Mouse (Mus musculus) megakaryocyte-erythroid progenitor cell, adult 5-6 weeks (primary cell): ENCODE measurements at regions not wholly inside any gene's neighbourhood (a gene's known extent, or its start where the extent isn't known, plus 50 kb on each side); places are given as distances from the start of the nearest gene placed in this dataset.

Source experiments
- ATAC-seq: replicated peaks from 2 replicates; pipeline ENCODE4 v1.8.0; 2016; ENCODE audit warnings: mild to moderate bottlenecking, inconsistent platforms; ENCODE audit not compliant: severe bottlenecking, poor library complexity, low FRiP score, low TSS enrichment

DNA sequence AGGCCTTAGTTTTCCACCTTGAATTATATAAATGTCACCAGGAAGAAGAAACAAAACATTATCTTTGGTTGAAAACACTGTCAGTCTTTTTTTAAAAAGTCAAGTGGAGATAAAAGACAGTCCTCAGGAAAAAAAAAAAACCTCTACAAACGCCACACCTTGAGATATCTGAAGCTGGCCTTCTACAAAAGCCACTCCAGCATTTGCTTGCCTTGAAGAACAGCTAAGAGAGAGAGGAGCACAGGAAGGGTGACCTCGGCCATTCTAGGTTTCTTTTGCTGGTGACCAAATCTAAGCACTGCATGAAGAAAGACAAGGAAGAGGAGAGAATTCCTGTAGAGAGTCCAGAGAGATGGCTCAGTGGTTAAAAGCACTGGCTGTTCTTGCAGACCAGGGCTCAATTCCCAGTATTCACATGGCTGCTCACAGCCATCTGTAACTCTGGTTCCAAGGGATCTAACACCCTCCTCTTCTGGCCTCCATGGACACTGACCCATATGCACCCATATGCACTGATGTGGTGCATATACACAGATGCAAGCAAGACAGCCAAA lies 90.5 kb downstream of the Tomm20 start:
- no peak for ATAC-seq

DNA sequence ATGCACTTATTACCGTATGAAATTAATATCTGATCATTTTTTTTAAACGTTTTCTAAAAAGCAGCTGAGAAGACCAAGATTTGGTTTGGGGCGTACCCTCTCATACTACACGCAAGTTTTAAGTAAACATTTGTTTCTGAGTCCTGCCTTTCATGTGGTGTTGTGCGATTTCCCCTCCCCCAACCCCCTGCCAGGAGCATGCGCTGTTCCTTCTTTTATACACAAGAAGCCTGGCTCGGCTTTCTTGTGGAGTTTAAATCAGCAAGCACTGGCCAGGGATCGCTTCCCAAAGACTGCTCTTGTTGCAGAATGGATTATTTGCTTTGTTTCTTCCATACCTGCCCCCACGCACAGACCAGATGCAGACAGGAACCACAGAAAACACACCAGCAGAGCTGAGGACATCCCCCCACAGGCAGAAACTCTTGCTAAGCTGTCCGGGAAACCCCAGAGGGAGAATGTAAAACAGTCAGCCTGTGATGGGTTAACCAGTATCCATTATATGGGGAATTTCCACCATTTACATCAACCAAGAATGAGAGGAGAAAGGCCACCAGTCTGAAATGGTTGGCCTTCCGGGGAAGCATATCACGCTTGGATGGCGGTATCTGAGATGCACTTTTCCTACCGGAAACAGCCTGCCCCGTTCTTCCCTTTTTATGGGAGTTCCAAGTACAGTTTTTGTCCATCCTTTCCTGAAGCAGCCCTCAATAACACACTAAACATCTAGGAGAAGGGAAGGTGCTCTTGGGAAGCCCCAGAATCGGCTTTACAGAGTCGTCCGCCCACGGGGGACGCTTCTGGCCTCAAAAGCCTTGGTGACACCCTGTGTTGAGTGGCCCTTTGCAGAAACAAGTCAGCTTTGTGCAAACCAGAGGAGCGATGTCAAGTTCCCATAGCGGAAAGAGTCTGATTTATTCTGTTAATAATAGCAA lies 91.3 kb downstream of the Tomm20 start:
- ATAC-seq: no peak

DNA sequence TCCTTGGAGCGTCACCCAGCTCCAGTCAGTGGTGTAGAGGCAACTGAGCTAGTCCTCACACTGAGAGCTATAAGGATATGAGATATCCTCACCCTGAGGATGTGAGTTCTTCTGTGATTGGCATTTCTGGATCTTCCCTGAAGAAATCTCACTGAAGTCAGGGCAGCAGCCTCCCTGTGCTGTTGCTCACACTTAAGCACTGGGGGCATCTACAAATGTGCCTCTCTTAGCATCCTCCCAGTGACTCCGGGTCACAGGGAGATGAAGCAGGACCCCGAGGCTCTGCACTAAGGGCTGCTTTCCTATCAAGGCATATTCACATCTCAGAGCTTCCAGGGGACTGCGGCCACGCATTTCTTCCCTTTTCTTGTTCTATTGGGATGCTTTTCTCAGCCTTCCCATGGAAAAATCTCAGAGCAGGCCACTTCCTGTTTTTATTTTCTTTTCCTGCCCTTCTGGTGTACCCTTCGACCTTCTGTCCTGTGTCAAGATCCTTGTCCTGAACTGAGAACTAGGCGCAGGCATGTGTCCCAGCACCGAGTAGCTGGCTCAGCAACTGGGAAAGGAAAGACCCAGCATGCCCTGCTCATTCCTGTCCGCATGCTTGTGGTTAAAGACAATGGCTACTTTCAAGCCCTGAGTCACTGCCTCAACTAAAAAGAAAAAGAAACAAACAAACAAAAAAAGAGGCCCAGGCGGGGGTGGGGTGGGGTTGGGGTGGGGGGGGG lies 92.8 kb downstream of the Tomm20 start:
- ATAC-seq: no peak

DNA sequence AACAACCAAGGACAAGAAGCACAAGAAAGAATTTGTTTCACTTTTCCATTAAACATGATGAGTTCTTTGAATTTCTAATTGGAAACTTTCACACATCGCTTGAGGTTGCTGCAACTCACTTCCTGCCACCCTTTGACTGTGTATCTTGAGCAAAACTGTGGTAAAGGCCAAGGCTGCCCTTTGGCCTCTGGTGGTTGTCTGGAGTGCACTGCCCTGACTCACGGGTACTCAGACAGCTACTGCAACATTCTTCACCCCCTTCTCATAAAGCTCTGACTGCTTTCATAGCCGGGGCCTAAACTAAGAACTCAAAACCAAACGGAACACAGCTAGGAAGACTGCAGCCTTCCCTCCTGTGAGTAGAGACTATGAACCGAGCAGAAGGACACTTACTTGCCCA lies 93.5 kb downstream of the Tomm20 start:
- no peak for ATAC-seq

DNA sequence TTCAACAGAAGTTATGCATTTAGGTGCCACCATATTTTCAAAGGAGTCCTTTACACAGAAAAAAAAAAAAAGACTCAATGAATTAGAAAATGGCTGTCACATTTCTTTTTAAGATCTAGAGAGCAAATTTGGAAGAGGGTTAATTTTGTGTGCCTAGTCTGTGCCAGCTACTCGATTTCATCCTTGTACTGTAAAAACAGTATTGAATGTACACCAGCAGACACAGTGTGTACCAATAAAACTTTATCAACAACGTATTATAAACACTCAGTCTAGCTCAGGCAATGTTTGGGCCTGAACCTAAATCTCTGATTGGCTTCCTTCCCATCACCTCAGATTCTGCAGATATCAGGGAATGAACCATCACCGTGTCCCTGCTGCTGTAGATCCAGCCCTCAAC lies 93.9 kb downstream of the Tomm20 start:
- no peak for ATAC-seq

DNA sequence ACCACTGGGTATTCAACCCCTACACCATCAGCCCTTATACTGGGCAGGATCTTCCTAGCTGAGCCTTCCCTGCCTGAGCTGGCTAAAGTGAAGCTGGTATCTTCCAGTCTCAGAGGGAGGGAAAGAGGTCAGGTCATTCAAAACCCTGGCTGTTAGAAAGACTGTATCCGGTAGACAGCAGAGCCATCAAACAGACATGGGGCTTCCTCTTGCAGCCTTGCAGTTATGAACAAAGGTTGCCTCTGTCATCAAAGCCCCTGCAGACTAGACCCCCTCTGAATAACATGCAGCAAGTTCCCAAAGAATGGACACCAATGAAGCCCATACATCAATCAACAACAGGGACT lies 95.5 kb downstream of the Tomm20 start:
- ATAC-seq: no peak

DNA sequence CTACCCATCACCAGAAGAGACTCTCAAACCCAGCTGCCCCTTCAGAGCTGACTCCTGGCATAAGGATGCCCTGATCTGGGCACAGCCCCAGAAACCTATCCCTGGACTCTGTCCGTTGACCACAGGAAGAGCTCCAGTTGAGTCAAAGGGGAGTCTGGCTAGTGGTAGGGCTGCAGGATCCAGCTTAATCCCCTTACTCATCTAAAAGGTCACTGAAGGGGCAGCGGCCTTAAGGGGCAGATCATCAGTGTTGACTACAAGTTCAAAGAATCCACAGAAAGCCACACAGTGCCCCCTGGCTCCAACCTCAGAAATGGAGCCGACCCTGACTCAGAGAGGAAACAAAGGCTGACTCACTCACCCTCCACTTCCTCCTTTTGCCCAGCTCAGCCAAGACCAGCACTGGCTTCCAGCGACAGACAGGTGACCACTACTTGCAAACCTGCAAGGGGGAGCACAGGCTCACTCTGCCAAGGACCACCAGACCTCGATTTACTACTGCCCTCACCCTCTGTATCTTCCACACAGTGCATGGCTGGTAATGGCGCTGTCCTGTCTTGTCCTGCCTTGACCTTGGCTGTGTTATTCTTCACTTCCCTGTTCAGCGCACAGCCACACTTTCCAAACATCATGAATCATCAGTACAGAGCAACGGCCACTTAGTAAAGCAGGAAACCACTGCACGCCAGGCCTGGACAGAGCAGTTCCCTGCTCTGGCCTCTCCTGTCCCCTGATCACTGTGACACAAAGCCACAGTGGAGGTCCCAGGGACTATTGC lies 96.0 kb downstream of the Tomm20 start:
- no peak for ATAC-seq

DNA sequence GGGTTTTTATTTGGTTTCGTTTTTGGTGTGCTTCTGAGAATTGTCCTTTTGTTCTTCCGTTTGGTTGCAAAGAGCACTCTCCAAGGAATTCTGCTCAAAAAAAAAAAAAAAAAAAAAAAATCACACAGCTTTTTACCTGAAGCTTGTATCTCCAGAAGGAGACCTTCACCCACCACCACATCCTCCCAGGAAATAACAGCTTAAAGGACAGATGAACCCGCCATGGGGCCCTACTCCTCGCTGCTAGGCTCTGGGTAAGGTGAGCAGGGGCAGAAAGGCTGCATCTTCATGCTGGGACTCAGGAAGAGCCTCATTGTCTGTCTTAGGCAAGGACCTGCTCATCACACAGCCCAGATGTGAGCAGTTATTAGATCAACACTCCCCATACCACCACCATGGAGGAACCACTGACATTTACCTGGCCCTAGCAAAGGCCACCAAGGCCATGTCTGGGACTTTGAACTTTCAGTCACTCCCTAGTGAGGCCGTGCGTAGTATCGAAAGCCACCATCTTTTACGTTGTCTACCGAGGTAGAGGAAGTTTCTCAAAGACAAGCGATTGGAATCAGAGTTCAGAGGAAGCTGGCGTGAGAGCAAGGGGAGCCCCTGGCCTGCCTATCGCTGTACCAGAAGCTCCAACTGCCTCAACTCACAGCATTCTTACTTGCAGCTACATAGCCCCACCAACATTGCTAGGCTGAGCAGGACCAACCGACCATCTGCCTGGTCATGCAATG lies 97.1 kb downstream of the Tomm20 start:
- ATAC-seq: peak; percentile 33; the same call in 1 of the 2 replicates

DNA sequence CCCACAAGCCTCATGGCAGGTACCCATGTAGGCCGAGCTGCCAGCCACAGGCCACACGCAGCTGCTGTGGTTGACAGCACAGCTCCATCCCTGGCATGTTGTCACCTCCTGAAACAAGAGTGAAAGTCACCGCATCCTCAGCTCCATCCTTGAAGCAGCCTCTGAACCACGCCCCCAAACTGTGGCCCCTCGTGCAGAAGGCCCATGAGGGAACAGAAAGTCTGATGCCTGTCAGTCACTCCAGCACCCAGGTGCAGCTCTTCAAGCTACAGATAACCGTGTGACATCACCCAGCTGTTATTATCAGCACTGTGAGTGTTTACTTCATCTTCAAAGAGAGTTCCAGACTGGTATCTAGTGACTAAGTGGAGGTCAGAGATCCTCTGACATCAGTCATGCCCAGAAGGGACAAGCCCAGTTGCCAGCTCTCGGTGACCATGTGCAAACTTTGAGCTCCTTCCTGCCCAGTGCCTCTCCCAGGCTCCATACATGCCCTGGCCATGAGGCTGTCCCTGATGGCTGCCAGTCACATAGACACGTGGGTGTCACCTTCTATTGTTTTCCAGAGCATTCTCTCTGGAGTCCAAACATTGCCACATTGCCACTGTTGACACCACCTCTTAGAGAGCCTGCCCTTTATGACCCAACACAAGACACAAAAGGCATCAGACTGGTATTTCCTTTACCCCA lies 97.8 kb downstream of the Tomm20 start:
- ATAC-seq: peak; percentile 88

DNA sequence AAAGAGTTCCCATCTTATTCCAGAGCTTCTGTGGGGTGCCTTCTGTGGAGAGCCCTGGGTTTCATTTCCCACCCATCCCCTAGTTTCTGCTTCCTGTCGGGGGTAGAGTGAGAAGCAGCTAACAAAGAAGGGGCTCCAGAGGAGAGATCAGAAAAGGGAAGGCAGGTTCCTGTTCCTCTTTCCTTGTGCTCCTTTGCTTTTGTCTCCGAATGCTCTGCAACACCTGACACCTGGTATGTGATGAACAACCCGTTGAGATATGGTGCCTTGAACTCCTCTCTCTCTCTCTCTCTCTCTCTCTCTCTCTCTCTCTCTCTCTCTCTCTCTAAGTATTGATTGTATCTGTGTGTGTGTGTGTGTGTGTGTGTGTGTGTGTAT lies 99.5 kb downstream of the Tomm20 start:
- ATAC-seq: no peak

DNA sequence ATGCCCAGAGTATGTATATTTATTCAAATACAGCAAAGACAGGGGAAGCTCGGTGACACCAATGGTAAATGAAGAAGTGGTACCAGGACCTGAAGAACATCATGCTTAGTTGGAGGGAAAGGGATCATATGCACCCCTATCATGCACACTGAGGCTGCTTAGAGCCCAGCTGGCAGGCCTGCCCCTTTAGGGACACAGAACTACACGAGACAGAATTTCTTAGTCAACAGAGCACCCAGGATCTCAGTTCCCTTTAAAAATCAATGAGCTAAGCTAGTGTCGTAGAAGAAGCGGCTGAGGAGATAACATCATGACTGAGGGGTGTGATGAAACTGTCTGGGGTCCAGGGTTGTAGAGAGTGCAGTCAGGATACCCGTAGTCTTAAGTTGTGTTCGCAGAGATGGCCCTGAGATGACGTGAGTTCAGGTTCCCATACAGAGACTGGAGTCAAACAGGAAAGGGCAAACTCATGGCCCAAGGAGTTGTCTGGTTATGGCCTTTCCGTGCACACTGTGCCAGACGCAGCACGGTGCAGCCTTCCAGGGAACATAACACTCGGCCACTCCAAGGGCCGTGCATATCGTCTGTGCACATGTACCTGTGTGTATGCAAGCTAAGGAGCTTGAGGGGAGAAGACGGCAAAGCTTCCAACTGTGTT lies 100.0 kb downstream of the Tomm20 start:
- ATAC-seq: no peak

DNA sequence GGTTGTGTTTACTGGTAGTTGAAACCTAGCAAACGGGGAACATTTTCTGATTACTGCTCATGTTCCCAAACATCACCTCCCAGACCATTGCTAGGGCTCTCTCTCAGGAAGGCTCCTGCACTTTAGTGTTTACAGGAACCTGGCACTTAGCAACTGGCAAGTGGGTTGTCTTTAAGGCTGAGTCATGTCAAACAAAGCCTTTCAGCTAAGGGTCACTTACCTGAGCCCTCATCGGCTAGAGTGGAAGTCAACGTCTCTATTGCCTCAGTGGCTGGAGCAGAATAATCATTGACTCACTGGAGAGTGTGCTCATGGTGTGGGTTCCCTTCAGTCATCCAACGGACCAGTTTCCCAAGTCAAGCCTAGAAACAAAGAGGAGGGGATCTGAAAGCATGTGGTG lies 101.0 kb downstream of the Tomm20 start:
- ATAC-seq: no peak

DNA sequence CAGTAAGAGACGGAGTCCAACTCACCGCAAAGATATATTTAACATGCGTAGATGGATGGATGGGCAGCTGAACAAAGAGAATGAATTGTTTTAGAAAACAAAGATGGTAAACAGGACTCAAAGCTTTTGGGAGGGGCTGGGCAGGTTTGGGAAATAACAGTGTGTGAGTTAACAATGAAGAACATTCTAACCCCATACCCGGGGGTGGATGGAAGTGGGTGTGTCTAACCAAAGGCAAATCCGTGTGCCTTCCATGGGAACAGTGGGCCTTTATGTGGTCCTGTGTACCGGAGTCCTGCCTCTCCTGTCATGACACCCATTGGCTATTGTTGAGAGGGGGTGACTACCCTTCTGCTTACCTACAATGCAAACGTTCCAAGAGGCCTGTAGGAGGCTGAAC lies 104.5 kb downstream of the Tomm20 start:
- no peak for ATAC-seq

DNA sequence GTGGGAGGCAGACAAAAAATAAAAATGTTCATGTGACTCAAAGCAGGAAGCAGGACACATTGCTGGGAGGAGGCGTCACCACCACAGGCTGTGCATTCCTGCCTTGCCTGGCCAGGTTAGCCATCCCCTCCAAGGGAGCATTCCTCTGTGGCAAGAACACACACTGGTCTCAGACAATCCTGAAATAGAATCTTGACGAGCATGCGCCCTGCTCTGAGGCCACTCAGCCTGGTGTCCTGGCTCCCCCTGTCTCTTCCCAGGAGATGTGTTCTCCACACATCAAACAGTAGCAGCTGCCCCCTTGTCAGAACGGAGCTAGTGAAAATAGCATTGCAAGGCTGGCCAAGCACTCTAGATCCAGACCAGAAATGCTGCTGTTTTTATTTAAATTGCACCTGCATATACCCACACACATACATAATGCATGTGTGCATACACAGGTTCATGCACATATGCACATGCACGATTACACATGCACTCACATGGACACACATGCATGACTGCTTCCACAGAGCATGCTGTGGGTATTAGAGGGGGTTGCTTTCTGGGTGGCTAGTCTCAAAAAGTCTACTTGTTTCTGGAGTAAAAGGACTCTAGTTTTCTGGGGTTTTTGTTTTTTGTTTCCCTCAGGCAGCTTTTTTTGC lies 105.8 kb downstream of the Tomm20 start:
- no peak for ATAC-seq

DNA sequence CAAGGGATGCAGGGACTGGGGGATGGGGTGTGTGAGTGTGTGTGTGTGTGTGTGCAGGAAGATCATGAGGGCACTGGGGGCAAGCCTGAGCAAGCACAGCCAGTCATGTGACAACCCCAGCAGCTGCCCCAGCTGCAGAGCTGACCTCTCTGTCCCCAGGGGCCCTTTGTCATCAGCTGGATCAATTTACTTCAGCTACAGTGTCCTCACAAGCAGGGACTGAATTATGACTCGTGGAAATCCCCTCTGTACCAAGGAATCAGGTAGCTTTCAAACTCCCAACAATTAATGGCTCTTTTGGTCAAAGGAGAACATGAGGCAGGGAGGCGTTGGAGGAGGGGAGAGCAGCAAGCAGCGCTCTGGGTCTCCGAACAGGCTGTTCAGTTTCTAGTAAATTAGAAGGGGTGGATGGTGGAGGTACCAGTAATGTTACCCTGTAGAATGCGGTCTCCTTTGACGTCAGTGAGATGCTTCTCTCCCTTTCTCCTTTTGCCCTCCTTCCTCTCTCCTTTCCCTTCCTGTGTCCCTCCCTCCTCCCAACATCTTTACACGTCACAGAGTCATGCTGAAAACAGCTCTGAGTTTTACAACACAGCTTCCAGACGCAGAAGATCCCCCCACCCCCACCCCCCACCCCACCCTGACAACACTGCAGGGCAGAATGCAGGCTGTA lies 106.5 kb downstream of the Tomm20 start:
- ATAC-seq: no peak

DNA sequence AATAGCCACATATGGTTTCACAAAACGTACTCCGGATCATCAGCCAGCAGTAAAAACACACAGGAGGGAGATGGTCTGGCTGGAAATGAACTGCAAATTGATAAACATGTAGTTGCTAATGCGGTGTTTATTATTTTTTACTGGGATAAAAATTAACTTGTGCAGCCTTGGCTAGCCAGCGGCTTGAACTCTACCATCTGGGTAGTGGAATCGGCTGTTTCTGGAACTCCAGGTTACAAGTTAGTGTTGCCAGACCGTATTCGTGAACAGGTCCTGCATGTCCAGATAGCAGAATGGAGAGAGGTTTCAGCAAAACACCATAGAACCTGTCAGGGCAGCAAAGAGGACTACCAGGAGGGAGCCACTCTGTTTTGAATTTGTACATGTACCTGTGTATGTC lies 107.4 kb downstream of the Tomm20 start:
- ATAC-seq: no peak

DNA sequence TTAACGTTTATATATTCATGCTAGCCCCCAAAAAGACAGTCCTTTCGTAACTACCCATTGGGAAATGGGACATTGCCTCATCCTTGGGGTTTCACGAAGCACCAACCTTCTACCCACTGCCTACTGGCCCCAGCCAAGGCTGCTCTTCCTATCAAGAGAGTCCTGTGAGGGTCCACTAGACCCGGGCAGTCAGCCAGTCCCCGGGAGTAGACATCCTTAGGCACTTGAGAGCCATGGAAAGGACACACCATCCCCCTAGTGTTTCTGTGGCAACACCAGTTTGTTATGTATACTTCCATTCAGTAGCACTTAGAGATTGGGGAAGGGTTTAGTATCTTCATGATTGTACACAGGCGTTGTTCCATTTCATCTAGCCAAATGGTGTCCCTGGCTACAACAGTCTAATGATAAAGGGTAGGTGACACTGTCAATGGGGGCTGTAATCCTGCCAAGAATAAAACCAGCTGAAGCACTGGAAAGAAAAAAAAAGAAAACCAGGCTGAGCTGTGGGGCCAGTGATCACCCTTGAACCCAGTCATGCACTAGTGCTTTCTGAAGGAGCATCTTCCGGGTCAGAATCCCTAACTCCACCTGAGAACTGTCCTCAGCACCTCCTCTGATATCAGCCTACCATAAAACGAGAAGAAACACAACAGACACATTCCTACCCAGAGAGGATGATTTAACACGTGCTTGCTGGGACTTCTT lies 108.2 kb downstream of the Tomm20 start:
- ATAC-seq: peak; percentile 17; the same call in 1 of the 2 replicates
